Mouse (Mus musculus) adrenal gland, postnatal 4 days (tissue): ENCODE results near the gene Dgkz. TPM values are rescaled to one million over a fixed set of nuclear protein-coding genes. Genes with fewer than 3 reads are reported as not detected.

Experiments used
- DNase-seq, 2 experiments: peaks; one replicate each; pipeline ENCODE4 v3.0.0; 2021 to 2022; ENCODE audit warnings: low spot score in 2 of 2, mixed read lengths in 2 of 2
- total RNA-seq, 2 experiments: library from RNA; stranded (reverse); gene quantifications; 2 replicates each; pipeline ENCODE4 v1.2.3; 2021

Dgkz gene
- total RNA-seq, 2 experiments from 2014 or later = 91.3 to 98.4 TPM

DNA sequence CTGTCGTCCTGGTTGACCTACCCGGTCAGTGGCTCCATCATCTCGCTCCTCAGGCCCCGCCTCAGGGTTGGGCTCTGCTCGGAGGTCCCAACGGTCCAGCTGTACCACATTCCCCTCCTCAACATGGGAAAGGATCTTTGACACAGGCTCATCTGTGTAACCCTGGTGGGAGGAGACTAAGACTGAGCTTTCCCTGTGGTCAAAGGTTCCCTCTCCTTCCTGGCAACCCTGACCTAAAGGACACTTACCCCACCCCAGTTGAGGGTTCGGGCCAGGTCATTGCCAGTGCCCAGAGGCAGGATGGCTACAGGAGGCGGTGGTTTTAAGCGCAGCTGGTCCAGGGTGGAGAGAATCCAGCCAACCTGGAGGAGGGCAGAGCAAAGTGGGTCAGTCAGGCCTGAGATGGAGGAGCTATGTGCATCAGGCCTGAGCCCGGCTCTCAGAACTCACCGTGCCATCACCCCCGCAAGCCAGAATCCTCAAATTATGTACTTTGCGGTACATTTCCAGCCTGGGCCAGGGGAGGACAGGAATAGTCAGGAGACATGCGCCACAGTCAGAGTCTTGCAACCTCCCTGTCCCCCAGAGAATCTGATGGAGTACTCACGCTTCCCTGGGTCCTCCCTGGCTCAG is 36.2 kb downstream of the Dgkz start:
- no peak for DNase-seq

DNA sequence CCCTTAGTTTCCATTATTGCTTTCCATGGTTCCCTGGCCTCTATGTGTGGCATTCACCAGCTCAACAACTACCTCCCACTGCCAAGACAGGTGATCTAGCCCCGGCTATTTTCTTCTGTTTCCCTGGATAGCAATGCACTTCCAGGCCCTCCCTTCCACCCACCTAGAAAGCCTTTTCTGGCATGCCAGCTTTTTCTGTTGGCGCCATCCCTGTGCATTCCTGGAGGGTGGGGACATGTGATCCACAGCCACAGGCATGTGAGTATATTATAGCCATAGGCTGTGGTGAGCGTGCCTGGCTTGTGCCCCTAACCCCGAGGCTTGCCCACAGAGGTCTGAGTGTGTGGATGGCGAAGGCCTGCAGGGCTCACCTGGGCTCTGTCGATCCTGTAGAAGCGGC is 39.5 kb downstream of the Dgkz start:
- DNase-seq = no peak

DNA sequence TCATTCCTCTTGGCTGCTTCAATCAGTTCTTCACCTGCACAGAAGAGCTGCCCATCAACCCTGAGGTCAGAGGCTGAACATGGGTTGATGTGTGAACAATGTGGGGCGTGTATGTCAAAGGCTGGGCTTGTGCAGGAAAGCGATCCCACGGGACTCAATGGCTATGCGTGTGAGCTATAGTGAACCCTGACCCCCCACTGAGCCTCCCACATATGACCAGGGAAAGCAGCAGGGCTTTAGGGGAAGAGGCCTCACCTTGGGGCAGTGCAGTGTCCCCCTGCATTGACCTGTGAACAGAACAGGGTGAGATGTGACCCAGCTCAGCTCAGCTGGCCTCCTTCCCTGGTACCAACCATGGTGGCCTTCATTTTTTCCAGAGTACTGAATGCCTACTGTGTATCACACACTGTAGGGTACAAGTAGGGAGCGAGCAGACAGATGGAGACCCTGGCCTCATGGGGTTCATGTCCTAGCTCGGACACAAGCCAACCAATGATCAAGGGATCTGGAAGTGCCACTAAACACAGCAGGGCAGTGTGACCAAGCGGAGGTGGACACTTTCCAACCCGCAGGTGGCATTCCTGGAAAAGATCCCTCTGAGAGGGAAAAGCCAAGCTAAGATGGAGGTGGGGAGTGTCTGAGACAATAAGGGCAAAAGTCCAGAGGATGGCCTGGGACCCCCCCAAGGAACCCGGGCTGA is 40.7 kb downstream of the Dgkz start:
- DNase-seq = no peak

DNA sequence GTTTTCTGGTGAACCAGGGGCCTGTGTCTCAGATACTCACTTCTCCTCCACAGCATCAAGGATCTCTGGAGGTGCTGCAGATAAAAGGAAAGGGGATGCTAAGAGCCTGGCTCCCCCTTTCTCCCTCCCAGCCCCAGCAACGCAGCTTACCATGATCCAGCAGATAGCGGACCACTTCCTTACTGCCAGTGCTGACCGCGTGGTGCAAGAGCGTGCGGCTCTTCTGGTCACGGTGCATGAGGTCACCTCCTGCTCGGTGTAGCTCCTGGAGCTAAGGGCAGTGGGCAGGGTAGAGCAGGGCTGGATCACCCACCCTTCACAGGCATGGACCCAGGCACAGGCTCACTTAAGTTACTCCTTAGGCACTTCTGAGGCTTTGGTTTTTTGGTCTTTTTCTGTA is 41.6 kb downstream of the Dgkz start:
- DNase-seq = no peak

DNA sequence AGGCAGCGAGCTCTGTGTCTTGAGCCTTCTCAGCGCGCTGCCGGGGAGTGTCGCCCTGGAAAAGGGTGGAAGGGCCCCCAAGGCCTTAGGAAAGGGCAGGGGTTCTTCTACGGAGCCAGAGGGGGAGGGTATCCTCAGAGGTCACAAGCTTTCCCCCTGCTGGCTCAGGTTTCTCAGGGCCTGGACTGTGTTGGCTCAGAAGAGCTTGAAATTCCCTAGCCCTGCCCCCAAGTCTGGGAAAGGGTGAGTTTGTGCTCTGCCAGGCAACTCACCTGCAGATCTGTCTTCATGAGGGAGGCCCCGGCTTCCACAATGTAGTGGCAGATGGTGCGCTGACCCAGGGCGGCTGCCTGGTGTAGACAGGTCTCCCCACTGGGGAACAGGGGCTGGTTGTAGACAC is 42.2 kb downstream of the Dgkz start:
- DNase-seq = no peak

DNA sequence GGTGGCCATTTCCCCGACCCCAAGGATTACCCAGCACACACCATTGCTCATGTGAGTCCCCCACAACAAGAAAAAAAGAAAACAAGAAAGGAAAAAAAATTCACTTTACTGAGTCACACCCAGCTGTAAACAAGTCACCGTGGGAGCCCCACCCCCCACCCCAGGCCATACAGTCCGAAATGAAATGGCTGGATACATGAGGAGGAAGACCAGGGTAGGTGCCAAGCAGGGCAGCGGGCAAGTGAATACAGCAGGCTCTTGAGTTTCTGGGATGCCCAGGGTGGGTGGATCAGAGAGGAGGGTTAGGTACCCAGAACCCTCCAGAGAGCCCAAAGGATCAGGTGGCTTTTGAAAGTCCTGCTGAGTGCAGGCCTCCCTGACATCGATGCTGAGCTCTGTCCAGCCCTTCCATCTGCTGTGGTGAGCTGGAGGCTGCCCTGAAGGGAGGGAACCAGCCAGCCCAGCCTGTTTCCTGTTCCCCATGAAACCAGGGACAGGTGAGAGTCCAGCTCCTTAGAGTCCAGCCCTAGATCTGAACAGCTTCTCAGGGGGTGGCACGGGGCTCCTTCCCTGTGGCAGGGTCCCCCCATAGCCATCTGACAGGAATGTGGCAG is 42.8 kb downstream of the Dgkz start:
- DNase-seq = no peak

DNA sequence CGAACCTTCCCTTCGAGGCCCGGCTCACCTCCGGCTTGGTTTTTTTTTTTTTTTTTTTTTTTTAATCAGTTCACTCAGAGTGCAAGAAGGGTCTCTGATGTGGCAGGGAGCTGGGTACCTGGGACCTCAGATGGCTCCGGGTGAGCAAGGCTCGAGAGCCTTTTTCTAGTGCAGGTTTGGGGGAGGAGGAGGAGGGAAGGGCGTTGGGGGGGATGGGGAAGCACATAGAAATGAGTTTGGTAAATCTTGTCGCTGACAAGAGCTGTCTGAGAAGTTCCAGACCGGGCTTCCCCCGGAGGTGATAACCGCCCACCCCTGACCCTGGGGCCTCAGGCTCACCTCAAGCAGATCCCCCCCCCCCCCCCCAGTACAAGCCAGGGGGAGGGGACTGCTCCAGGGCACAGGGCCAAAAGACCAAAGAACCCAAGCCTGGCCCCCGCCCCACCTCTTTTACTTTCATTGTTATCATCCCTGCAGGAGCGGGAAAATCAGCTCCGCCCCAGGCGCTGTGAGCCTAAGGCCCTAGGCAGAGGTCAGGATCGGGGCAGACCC is 43.4 kb downstream of the Dgkz start, which contains the start of gene Mdk:
Gene Mdk (minus strand): TSS at position 138 of the 552 bp plus-strand sequence.
- DNase-seq = no peak

DNA sequence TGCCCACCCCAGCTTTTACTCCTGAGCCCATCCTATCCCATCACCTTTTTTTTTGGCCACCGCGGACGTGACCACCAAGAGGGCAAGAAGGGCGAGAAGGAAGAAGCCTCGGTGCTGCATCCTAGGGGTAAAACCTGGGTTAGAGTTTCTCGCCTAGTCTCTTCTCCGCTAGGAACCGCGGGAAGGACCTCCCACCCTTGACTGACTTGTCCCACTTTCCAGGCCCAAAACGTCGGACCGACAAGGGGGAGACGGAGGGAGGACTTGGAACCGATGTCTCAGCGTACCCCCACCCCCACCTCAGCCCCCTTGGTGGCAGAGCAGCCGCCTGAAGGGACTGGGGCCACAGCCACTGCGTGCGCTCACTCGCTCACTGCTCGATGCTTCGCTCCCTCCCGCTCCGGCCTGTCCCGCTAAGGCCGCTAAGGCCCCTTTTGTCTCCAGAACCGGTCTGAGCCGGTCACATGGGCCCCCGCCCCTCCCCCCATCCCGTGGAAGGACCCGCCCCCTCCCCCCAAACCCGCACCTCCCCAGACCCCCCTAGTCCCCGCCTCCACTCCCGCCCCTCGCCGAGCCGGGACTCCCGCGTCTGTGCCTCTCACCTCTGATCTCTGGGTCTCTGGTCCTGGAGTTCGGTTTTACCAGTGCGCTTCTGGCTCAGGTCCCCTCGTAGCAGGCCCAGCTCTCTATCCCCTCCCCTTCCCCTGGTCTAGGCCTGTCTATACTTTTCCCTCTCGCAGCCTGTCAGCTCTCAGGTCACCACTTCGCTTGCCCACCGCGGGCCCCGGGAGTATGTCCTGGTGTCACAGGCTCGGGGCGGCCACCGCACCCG is 44.1 kb downstream of the Dgkz start:
- no peak for DNase-seq

DNA sequence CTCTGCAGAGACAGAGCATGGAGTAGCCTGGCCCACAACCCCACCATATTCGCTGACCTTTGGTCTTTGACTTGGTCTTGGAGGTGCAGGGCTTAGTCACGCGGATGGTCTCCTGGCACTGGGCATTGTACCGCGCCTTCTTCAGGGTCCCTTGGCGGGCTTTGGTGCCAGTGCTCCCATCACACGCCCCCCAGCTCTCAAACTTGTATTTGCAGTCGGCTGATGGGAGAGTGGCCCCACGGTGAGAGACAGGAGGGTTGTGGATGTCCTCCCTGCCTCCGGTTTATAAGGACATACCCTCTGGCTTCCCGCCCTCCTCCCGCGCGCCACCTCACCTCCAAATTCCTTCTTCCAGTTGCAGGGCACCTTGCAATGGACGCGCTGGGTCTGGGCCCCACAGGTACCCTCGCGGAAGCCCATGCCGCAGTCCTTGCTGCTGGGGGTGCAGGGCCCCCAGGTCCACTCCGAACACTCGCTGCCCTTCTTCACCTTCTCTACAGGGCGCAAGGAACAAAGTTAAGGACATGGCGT is 44.8 kb downstream of the Dgkz start:
- no peak for DNase-seq

DNA sequence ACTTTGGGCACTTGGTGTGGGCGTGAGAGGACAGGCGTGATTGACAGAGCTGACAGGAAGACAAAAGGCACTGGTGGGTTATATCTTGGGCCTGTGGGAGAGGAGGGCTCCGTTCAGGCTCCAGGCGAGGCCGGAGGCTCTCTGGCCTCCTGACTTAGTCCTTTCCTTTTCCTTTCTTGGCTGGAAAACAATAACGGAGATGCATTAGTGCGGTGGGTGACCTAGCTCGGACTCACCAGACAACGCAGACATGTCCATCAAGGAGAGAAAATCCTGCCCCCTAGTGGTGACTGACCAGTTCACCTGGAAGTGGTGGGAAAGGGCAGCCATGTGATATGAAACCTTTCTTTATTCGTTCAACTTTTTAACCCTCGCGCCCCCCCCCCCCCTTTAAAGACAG is 45.7 kb downstream of the Dgkz start:
- DNase-seq = peak in 1 of 2 experiments; percentile 49

DNA sequence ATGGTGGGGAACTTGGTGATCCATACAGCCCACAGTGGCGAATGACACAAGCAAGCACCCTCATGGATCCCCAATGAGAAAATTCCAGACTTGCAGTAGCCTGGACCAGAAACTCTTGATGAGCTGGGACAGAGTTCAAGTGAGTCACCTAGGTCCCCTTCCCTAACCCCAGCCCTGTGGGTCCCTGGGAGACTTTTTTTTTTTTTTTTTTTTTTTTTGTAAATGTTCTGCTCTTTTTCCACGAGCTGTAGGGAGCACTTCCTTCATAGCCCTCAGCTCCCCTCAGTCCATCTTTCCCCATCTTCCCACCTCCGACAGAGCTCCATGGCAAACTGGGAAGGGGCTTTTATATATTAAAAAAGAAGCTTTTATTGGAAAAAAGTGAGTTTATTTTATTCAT is 46.2 kb downstream of the Dgkz start:
- DNase-seq = no peak

DNA sequence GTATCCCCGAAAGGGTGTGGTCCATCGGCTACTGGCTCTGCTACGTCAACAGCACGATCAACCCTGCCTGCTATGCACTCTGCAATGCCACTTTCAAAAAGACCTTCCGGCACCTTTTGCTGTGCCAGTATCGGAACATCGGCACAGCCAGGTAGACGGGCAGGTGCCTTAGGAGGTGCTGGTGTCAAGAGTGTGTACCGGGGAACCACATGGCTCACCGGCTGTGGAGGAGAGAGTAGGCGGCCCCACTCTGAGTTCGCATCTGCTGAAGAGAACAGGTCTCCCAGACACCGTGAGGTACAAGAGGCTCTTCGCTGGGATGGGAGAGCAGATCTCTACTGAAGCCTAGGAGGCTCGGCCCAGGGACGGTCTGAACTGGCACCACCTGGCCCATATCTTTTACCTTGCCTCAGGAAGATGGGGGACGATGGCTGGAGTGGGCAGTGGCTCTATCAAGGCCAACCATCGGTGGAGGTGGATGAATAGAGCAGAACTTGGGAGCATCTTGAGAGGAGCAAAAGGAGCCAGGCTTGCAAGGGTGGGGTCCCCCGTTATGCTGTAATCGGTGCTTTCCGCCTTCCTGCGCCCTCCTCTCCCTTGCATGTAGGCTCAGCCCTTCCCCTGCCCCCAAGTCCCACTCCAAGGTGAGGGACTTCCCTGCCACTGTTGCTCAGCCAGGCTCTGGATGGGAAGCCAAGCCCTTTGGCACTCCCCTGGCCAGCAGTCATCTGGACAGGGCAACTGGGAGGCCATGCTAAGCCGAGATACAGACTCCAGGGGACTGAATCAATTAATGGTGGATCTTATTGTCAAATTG is 46.9 kb downstream of the Dgkz start:
- DNase-seq = no peak

DNA sequence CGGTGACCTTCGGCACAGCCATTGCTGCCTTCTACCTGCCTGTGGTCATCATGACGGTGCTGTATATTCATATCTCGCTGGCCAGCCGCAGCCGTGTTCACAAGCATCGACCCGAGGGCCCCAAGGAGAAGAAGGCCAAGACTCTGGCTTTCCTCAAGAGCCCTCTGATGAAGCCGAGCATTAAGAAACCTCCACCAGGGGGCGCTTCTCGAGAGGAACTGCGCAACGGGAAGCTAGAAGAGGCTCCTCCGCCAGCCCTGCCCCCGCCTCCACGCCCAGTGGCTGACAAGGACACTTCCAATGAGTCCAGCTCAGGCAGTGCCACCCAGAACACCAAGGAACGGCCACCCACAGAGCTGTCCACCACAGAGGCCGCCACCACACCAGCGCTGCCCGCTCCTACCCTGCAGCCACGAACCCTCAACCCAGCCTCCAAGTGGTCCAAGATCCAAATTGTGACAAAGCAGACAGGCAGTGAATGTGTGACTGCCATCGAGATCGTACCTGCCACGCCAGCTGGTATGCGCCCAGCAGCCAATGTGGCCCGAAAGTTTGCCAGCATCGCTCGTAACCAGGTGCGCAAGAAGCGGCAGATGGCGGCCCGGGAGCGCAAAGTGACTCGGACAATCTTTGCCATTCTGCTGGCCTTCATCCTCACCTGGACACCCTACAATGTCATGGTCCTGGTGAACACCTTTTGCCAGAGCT is 47.7 kb downstream of the Dgkz start:
- DNase-seq = peak in 1 of 2 experiments; percentile 65

DNA sequence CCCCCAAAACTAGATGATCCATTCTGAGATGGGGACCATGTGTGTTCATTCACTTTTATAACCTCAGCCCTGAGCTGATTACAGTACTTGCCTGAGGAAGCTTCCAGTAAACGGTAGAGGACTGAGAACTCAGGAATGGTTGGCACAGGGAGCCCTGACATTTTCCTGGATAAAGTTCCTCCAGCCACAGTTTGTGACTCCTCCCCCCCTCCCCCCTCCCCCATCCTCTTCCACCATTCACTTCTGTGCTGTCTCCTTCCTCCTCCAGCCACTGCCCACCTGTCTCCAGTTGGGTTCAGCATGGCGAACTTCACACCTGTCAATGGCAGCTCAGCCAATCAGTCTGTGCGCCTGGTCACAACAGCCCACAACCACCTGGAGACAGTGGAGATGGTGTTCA is 48.7 kb downstream of the Dgkz start, which contains the start of gene Chrm4:
Gene Chrm4 (plus strand): TSS at position 301 of the 400 bp plus-strand sequence.
- DNase-seq = no peak

DNA sequence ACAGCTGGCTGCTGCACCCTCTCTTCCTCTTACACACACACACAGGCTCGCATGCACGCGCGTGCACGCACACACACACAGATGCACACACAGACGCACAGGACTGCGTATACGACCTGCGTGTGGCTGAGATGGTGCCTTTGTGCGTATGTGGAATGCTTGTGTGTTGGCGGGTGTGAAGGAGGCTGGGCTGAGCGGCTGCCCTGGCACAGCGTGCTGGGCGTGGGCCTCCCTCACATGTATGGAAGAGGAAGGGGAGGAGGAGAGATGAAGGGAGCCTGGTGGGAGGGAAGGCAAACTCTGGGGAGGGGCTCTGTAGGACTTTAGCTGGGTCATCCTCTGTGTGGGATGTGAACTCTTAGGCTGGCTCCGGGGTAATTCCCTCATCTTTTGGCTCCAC is 50.2 kb downstream of the Dgkz start:
- no peak for DNase-seq

DNA sequence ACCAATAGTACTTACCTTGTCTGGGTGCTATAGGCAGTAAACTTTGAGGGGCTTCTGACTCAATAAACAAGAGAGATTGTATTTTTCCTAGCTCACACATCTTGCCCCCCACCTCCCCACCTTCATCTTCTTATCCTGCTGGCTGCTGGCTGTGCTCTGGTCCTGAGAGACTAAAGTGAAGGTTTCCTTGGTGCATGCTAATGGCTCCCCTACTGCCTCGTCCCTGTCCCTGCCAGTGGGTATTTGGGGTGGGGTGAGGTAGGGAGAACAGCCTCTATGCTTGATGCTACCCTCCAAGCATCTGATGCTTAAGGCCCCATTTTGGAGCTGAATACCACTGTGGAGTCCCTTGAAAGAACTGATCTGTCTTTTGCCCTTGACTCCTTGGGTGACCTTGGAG is 50.9 kb downstream of the Dgkz start:
- DNase-seq = no peak

DNA sequence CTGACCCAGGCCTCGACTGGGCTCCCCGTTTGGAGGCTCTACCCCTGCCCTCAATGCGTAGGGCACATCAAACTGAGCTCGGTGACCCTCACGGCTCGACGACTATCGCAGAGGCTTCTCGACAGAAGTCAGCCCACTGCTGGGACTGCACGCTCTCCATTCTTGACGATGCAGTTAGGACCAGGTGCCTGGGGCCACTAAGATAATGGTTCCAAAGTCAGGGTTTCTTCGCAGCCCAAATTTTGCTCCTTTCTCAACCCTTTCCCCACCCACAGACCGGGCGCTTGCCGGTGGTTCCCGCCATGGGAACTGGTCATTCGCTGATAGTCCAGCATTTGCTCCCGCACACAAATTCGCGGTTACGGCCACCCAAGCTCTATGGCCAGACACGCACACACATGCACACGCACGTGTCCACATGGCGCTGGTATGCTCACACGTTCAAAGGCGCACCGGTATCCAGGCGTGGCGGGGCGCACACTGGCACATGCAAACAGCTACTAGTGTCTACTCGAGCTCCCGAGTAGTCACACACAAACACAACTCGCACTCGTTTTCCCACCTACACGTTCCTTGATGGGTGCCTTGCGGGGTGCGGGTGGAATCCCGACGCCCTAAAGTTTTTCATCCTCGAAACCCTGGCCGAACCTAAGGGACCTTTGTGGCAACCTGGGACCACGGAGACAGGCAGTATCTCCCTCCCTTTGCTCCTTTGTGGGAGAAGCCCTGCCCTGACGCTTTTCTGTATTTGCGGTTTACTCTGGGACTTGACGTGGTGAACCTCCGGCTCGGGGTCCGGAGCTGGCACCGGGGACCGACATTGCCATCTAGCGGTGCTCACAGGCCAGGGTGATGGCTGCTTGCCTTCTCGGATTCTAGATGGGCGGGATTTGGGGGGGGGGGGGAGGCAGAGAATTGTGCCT is 52.0 kb downstream of the Dgkz start:
- DNase-seq = peak in 1 of 2 experiments; percentile 47
